Mouse (Mus musculus): ENCODE measurements around the gene Trhde. TPM values are rescaled to one million over a fixed set of nuclear protein-coding genes. Genes with fewer than 3 reads are reported as not detected.

The Trhde gene
- total and polyA plus RNA-seq, 3 experiments, result not detected

GRCm38 (mm10) chr10:114765914-114766313, 36.2 kb downstream of the Trhde start:
- no peaks in the 10 kb centered on the region for H3K36me3 ChIP-seq (ENCODE audit: control insufficient read depth in 1 of 2, insufficient read depth in 2 of 2, low read length in 2 of 2)
- H3K4me3 ChIP-seq (ENCODE audit: control insufficient read depth in 1 of 2, insufficient read depth in 1 of 2, low read depth in 2 of 2, low read length in 2 of 2), result no peak overlapping the region
- no peak for DNase-seq (ENCODE audit: low read depth, low spot score)

GRCm38 (mm10) chr10:114762125-114762524, 40.0 kb downstream of the Trhde start:
- no peak overlapping the region for H3K9ac ChIP-seq (ENCODE audit: control insufficient read depth, low read depth, low read length, poor library complexity, severe bottlenecking)
- H3K27me3 ChIP-seq (ENCODE audit: control insufficient read depth in 1 of 2, insufficient read depth in 2 of 2, low read length in 2 of 2), result no peaks in the 10 kb centered on the region
- H3K79me2 ChIP-seq (ENCODE audit: control insufficient read depth, insufficient read depth, low read length, poor library complexity), result no peaks in the 10 kb centered on the region
- no peaks in the 10 kb centered on the region for H3K4me1 ChIP-seq (ENCODE audit: control insufficient read depth in 1 of 2, insufficient read depth in 2 of 2, low read length in 2 of 2)
- H3K27ac ChIP-seq (ENCODE audit: control insufficient read depth, low read depth, low read length), result no peak overlapping the region
- no peaks in the 10 kb centered on the region for H3K9me3 ChIP-seq (replicated peaks; ENCODE audit: insufficient read depth, low read length)
- H3K36me3 ChIP-seq (ENCODE audit: control insufficient read depth in 1 of 2, insufficient read depth in 2 of 2, low read length in 2 of 2), result no peaks in the 10 kb centered on the region
- DNase-seq (ENCODE audit: low read depth, low spot score), result no peak
- TF ChIP-seq POLR2AphosphoS5 (IDR thresholded peaks at IDR 0.05; ENCODE audit: borderline replicate concordance, low read depth, low read length), result no peak
- no peak overlapping the region for H3K4me3 ChIP-seq (ENCODE audit: control insufficient read depth in 1 of 2, insufficient read depth in 1 of 2, low read depth in 2 of 2, low read length in 2 of 2)

More at GRCm38 (mm10) chr10:114765914-114766313, 36.2 kb downstream of the Trhde start:
- TF ChIP-seq ZMIZ1 (IDR thresholded peaks at IDR 0.05; ENCODE audit: low read depth, low read length) (no peak), CHD1 (IDR thresholded peaks at IDR 0.05; ENCODE audit: low read depth, low read length) (no peak), MAZ (IDR thresholded peaks at IDR 0.05; ENCODE audit: low read depth, low read length) (no peak), UBTF (IDR thresholded peaks at IDR 0.05; ENCODE audit: borderline replicate concordance, insufficient read depth, low read depth, low read length) (no peak), MAFK (IDR thresholded peaks at IDR 0.05; ENCODE audit: borderline replicate concordance, low read depth, low read length) (no peak), ZKSCAN1 (IDR thresholded peaks at IDR 0.05; ENCODE audit: low read depth, low read length) (no peak), ZC3H11A (IDR thresholded peaks at IDR 0.05; ENCODE audit: low read depth, low read length) (no peak), POLR2AphosphoS2 (IDR thresholded peaks at IDR 0.05; ENCODE audit: low read length) (no peak), POLR2AphosphoS5 (IDR thresholded peaks at IDR 0.05; ENCODE audit: borderline replicate concordance, low read depth, low read length) (no peak), SIN3A (IDR thresholded peaks at IDR 0.05; ENCODE audit: low read length) (no peak)
- H3K79me2 ChIP-seq (ENCODE audit: control insufficient read depth, insufficient read depth, low read length, poor library complexity), result no peaks in the 10 kb centered on the region
- H3K4me1 ChIP-seq (ENCODE audit: control insufficient read depth in 1 of 2, insufficient read depth in 2 of 2, low read length in 2 of 2), result no peaks in the 10 kb centered on the region
- no peaks in the 10 kb centered on the region for H3K27me3 ChIP-seq (ENCODE audit: control insufficient read depth in 1 of 2, insufficient read depth in 2 of 2, low read length in 2 of 2)
- H3K9ac ChIP-seq (ENCODE audit: control insufficient read depth, low read depth, low read length, poor library complexity, severe bottlenecking), result no peak overlapping the region
- no peak overlapping the region for H3K27ac ChIP-seq (ENCODE audit: control insufficient read depth, low read depth, low read length)
- no peaks in the 10 kb centered on the region for H3K9me3 ChIP-seq (replicated peaks; ENCODE audit: insufficient read depth, low read length)

DNA sequence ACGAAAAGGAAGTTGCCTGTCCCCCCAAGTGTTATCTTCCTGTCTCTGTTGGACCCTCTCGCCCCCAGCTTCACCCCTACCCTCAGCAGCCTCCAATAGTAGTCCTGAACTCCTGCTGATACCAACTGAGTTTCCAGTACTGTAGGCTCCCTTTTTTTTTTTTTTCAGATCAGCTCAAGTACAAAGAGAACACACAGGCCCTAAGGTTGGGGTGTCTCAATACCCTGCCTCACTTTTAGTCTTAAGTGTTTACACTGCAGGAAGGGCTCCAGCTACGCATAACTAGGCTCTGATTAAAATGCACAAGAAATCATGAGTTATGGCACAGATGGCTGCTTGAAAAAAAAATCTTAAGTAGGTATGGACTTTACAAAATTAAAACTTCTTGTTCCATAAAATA, 42.9 kb downstream of the Trhde start:
- no peaks in the 10 kb centered on the region for H3K9me3 ChIP-seq (replicated peaks; ENCODE audit: insufficient read depth, low read length)
- no peak overlapping the region for H3K9ac ChIP-seq (ENCODE audit: control insufficient read depth, low read depth, low read length, poor library complexity, severe bottlenecking)
- H3K4me3 ChIP-seq (ENCODE audit: control insufficient read depth in 1 of 2, insufficient read depth in 1 of 2, low read depth in 2 of 2, low read length in 2 of 2), result no peak overlapping the region
- no peak overlapping the region for H3K27ac ChIP-seq (ENCODE audit: control insufficient read depth, low read depth, low read length)
- H3K79me2 ChIP-seq (ENCODE audit: control insufficient read depth, insufficient read depth, low read length, poor library complexity), result no peaks in the 10 kb centered on the region
- H3K36me3 ChIP-seq (ENCODE audit: control insufficient read depth in 1 of 2, insufficient read depth in 2 of 2, low read length in 2 of 2), result no peaks in the 10 kb centered on the region
- DNase-seq (ENCODE audit: low read depth, low spot score), result no peak
- no peaks in the 10 kb centered on the region for H3K4me1 ChIP-seq (ENCODE audit: control insufficient read depth in 1 of 2, insufficient read depth in 2 of 2, low read length in 2 of 2)
- H3K27me3 ChIP-seq (ENCODE audit: control insufficient read depth in 1 of 2, insufficient read depth in 2 of 2, low read length in 2 of 2), result no peaks in the 10 kb centered on the region
- TF ChIP-seq MYB (IDR thresholded peaks at IDR 0.05; ENCODE audit: low read depth, low read length), result no peak
- no peak for TF ChIP-seq ZNF384 (IDR thresholded peaks at IDR 0.05; ENCODE audit: low read depth, low read length)
- no peak for TF ChIP-seq RAD21 (IDR thresholded peaks at IDR 0.05; ENCODE audit: low read depth, low read length)
- no peak for TF ChIP-seq TBP (IDR thresholded peaks at IDR 0.05; ENCODE audit: low read depth, low read length)
- TF ChIP-seq POLR2AphosphoS5 (IDR thresholded peaks at IDR 0.05; ENCODE audit: borderline replicate concordance, low read depth, low read length), result no peak
- TF ChIP-seq MAFK (IDR thresholded peaks at IDR 0.05; ENCODE audit: borderline replicate concordance, low read depth, low read length), result no peak
- TF ChIP-seq SIN3A (IDR thresholded peaks at IDR 0.05; ENCODE audit: low read length), result no peak
- TF ChIP-seq ETS1 (IDR thresholded peaks at IDR 0.05; ENCODE audit: low read depth, low read length), result no peak
- TF ChIP-seq UBTF (IDR thresholded peaks at IDR 0.05; ENCODE audit: borderline replicate concordance, insufficient read depth, low read depth, low read length), result no peak
- no peak for TF ChIP-seq NRF1 (IDR thresholded peaks at IDR 0.05; ENCODE audit: insufficient read depth, low read depth, low read length, poor library complexity, severe bottlenecking)
- TF ChIP-seq ELF1 (IDR thresholded peaks at IDR 0.05; ENCODE audit: low read depth, low read length), result no peak
- TF ChIP-seq ZC3H11A (IDR thresholded peaks at IDR 0.05; ENCODE audit: low read depth, low read length), result no peak
- TF ChIP-seq MYC (IDR thresholded peaks at IDR 0.05; ENCODE audit: low read depth, low read length), result no peak
- no peak for TF ChIP-seq MEF2A (IDR thresholded peaks at IDR 0.05; ENCODE audit: extremely low read depth, insufficient replicate concordance, low read depth, low read length, poor library complexity, severe bottlenecking)
- TF ChIP-seq E2F4 (IDR thresholded peaks at IDR 0.05; ENCODE audit: borderline replicate concordance, low read depth, low read length), result no peak
- no peak for TF ChIP-seq EP300 (IDR thresholded peaks at IDR 0.05; ENCODE audit: low read depth in 1 of 2, low read length in 2 of 2)
- no peak for TF ChIP-seq USF1 (IDR thresholded peaks at IDR 0.05; ENCODE audit: low read depth, low read length)
